Mouse (Mus musculus): Measurements from ENCODE around the gene Gm4756.

DNA sequence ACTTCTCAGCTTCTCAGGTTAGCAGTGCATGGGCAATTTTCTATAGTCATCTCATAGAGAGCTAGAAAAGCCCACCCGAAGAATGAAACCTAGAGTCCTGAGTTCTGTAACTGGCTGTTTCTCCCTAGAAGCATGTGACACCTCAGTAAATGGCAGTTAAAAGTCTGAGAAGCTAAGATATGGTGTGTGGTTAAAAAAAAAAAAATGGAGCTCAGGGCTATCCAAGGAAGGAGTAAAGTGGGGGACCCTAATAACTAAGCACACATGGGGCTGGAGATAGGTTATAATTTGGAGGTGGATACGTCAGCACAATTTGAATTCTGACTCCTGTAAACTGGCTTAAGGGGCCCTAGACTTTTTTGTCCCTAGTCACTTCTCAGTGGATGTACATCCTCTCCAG lies 66.4 kb downstream of the Gm4756 start:
- TF ChIP-seq CTCF (IDR thresholded peaks at IDR 0.05; ENCODE audit: control insufficient read depth, insufficient read depth, insufficient replicate concordance, low read depth, low read length), result no peak
- no peak for TF ChIP-seq POLR2A (IDR thresholded peaks at IDR 0.05; ENCODE audit: control insufficient read depth, low read depth, low read length)

All from testis, adult 2 months (tissue).